Mouse (Mus musculus): ENCODE results near the gene Rnf130. TPM values are rescaled to one million over a fixed set of nuclear protein-coding genes. Genes with fewer than 3 reads are reported as not detected.
A peak's percentile ranks its signal among the peaks of the same experiment; 100 is the strongest.

Gene Rnf130
- polyA plus RNA-seq, 1 experiment from 2014 or later, result 63.6 TPM

GRCm38 (mm10) chr11:49996398-49996797 lies 28.7 kb upstream of the Rnf130 start:
- Histone ChIP-seq H3K9ac (no peak overlapping the region), H3K4me2 (no peak overlapping the region), H3K27ac (no peak overlapping the region), H3K9me3 (no peaks in the 10 kb centered on the region), H3K4me1 (replicated peaks) (no peaks in the 10 kb centered on the region), H3K36me3 (no peaks in the 10 kb centered on the region), H3K27me3 (no peaks in the 10 kb centered on the region), H3K4me3 (no peak overlapping the region)
- 85% methylated on average over 4 of the region's 4 CpGs for WGBS
- no peak for ATAC-seq (ENCODE audit: low FRiP score)

- Histone ChIP-seq H3K27me3 (no peaks in the 10 kb centered on the region), H3K4me3 (no peak overlapping the region), H3K4me2 (no peak overlapping the region), H3K9me3 (no peaks in the 10 kb centered on the region), H3K9ac (no peak overlapping the region), H3K36me3 (no peaks in the 10 kb centered on the region), H3K4me1 (replicated peaks) (no peaks in the 10 kb centered on the region), H3K27ac (no peak overlapping the region)
- 82% methylated on average over 5 of the region's 5 CpGs for WGBS
- no peak for ATAC-seq (ENCODE audit: low FRiP score)
Measured at GRCm38 (mm10) chr11:49997321-49997720, 27.8 kb upstream of the Rnf130 start.

GRCm38 (mm10) chr11:50002853-50003252 lies 22.3 kb upstream of the Rnf130 start:
- H3K4me2 ChIP-seq, result no peak overlapping the region
- H3K36me3 ChIP-seq, result no peaks in the 10 kb centered on the region
- H3K4me3 ChIP-seq, result no peak overlapping the region
- H3K9ac ChIP-seq, result no peak overlapping the region
- 95% methylated on average over 4 of the region's 4 CpGs for WGBS
- no peaks in the 10 kb centered on the region for H3K4me1 ChIP-seq (replicated peaks)
- no peak for ATAC-seq (ENCODE audit: low FRiP score)
- no peaks in the 10 kb centered on the region for H3K9me3 ChIP-seq
- no peaks in the 10 kb centered on the region for H3K27me3 ChIP-seq
- no peak overlapping the region for H3K27ac ChIP-seq

GRCm38 (mm10) chr11:50007776-50008175 lies 17.4 kb upstream of the Rnf130 start:
- H3K27me3 ChIP-seq, result no peaks in the 10 kb centered on the region
- no peak overlapping the region for H3K4me2 ChIP-seq
- no peak overlapping the region for H3K9ac ChIP-seq
- no peaks in the 10 kb centered on the region for H3K36me3 ChIP-seq
- H3K4me3 ChIP-seq, result no peak overlapping the region
- no peak for ATAC-seq (ENCODE audit: low FRiP score)
- no peaks in the 10 kb centered on the region for H3K4me1 ChIP-seq (replicated peaks)
- H3K9me3 ChIP-seq, result no peaks in the 10 kb centered on the region
- H3K27ac ChIP-seq, result no peak overlapping the region
- 72% methylated on average over 10 of the region's 10 CpGs for WGBS

- 24% methylated on average over 5 of the region's 5 CpGs for WGBS
- Histone ChIP-seq H3K4me2 (no peak overlapping the region), H3K27me3 (no peaks in the 10 kb centered on the region), H3K9me3 (no peaks in the 10 kb centered on the region), H3K9ac (no peak overlapping the region), H3K27ac (no peak overlapping the region), H3K4me1 (replicated peaks) (no peaks in the 10 kb centered on the region), H3K4me3 (no peak overlapping the region), H3K36me3 (no peaks in the 10 kb centered on the region)
- ATAC-seq (ENCODE audit: low FRiP score), result no peak
Measured at GRCm38 (mm10) chr11:50008231-50008630, 16.9 kb upstream of the Rnf130 start.

GRCm38 (mm10) chr11:50013016-50013415 lies 12.1 kb upstream of the Rnf130 start:
- H3K36me3 ChIP-seq, result no peaks in the 10 kb centered on the region
- H3K4me1 ChIP-seq (replicated peaks), result no peaks in the 10 kb centered on the region
- no peak overlapping the region for H3K27ac ChIP-seq
- 84% methylated on average over 6 of the region's 6 CpGs for WGBS
- no peaks in the 10 kb centered on the region for H3K9me3 ChIP-seq
- no peak for ATAC-seq (ENCODE audit: low FRiP score)
- no peak overlapping the region for H3K4me2 ChIP-seq
- no peaks in the 10 kb centered on the region for H3K27me3 ChIP-seq
- H3K4me3 ChIP-seq, result no peak overlapping the region
- no peak overlapping the region for H3K9ac ChIP-seq

- WGBS, result 87% methylated on average over 5 of the region's 5 CpGs
- ATAC-seq (ENCODE audit: low FRiP score), result no peak
Measured at GRCm38 (mm10) chr11:50016503-50016902, 8.6 kb upstream of the Rnf130 start.

GRCm38 (mm10) chr11:50017511-50017910 lies 7.6 kb upstream of the Rnf130 start:
- Histone ChIP-seq H3K4me1 (replicated peaks) (no peaks in the 10 kb centered on the region), H3K36me3 (no peaks in the 10 kb centered on the region), H3K27me3 (no peaks in the 10 kb centered on the region), H3K9me3 (no peaks in the 10 kb centered on the region), H3K27ac (no peak overlapping the region), H3K9ac (no peak overlapping the region), H3K4me3 (no peak overlapping the region), H3K4me2 (no peak overlapping the region)
- no peak for ATAC-seq (ENCODE audit: low FRiP score)
- 79% methylated on average over 7 of the region's 7 CpGs for WGBS

More at GRCm38 (mm10) chr11:50016503-50016902, 8.6 kb upstream of the Rnf130 start:
- Histone ChIP-seq H3K4me2 (no peak overlapping the region), H3K9ac (no peak overlapping the region), H3K27ac (no peak overlapping the region), H3K9me3 (no peaks in the 10 kb centered on the region), H3K27me3 (no peaks in the 10 kb centered on the region), H3K36me3 (no peaks in the 10 kb centered on the region), H3K4me3 (no peak overlapping the region), H3K4me1 (replicated peaks) (no peaks in the 10 kb centered on the region)

- Histone ChIP-seq H3K27me3 (peaks cover 5% of the 10 kb centered on the region), H3K9me3 (no peaks in the 10 kb centered on the region), H3K27ac (no peak overlapping the region), H3K4me3 (no peak overlapping the region), H3K36me3 (no peaks in the 10 kb centered on the region), H3K4me1 (replicated peaks) (no peaks in the 10 kb centered on the region), H3K4me2 (no peak overlapping the region), H3K9ac (no peak overlapping the region)
- no peak for ATAC-seq (ENCODE audit: low FRiP score)
Measured at GRCm38 (mm10) chr11:50018848-50019247, 6.3 kb upstream of the Rnf130 start.

GRCm38 (mm10) chr11:50022085-50022484 lies 3.1 kb upstream of the Rnf130 start:
- Histone ChIP-seq H3K9ac (no peak overlapping the region), H3K36me3 (no peaks in the 10 kb centered on the region), H3K4me2 (no peak overlapping the region), H3K27ac (no peak overlapping the region), H3K4me3 (no peak overlapping the region), H3K27me3 (peaks cover 6% of the 10 kb centered on the region), H3K9me3 (no peaks in the 10 kb centered on the region), H3K4me1 (replicated peaks) (peaks cover 7% of the 10 kb centered on the region)
- 68% methylated on average over 3 of the region's 3 CpGs for WGBS
- ATAC-seq (ENCODE audit: low FRiP score), result no peak

GRCm38 (mm10) chr11:50024445-50024832 lies 707 bp upstream of the Rnf130 start:
- peaks cover 6% of the 10 kb centered on the region for H3K27me3 ChIP-seq
- H3K9ac ChIP-seq, result peak overlapping the region; percentile 99
- WGBS, result 63% methylated on average over 6 of the region's 6 CpGs
- no peaks in the 10 kb centered on the region for H3K36me3 ChIP-seq
- H3K9me3 ChIP-seq, result no peaks in the 10 kb centered on the region
- H3K4me1 ChIP-seq (replicated peaks), result peaks cover 30% of the 10 kb centered on the region
- H3K4me2 ChIP-seq, result peak overlapping the region; percentile 40
- peak overlapping the region; percentile 98 for H3K27ac ChIP-seq
- H3K4me3 ChIP-seq, result peak overlapping the region; percentile 95
- peak; percentile 43 for ATAC-seq (ENCODE audit: low FRiP score)

GRCm38 (mm10) chr11:50025721-50026520 lies 775 bp downstream of the Rnf130 start:
- Histone ChIP-seq H3K9ac (peak overlapping the region; percentile 99), H3K27me3 (peaks cover 6% of the 10 kb centered on the region), H3K4me2 (peak overlapping the region; percentile 80), H3K4me1 (replicated peaks) (peaks cover 40% of the 10 kb centered on the region), H3K27ac (peak overlapping the region; percentile 98), H3K9me3 (no peaks in the 10 kb centered on the region), H3K4me3 (peak overlapping the region; percentile 95), H3K36me3 (no peaks in the 10 kb centered on the region)
- 4% methylated on average over 24 of the region's 24 CpGs for WGBS
- ATAC-seq (ENCODE audit: low FRiP score), result 0 out of 2 replicates have a peak, but pooled peaks have one; percentile 2

- H3K36me3 ChIP-seq, result no peaks in the 10 kb centered on the region
- H3K9ac ChIP-seq, result peak overlapping the region; percentile 99
- no peak overlapping the region for H3K27ac ChIP-seq
- peaks cover 44% of the 10 kb centered on the region for H3K4me1 ChIP-seq (replicated peaks)
- 34% methylated on average over 3 of the region's 3 CpGs for WGBS
- no peaks in the 10 kb centered on the region for H3K9me3 ChIP-seq
- peaks cover 6% of the 10 kb centered on the region for H3K27me3 ChIP-seq
- H3K4me2 ChIP-seq, result peak overlapping the region; percentile 80
- ATAC-seq (ENCODE audit: low FRiP score), result no peak
- H3K4me3 ChIP-seq, result peak overlapping the region; percentile 95
Measured at GRCm38 (mm10) chr11:50026521-50027090, 1.5 kb downstream of the Rnf130 start.

All from hindbrain, embryonic 13.5 days (tissue).